Mouse (Mus musculus) heart, adult 8-10 months (tissue): ENCODE data around the gene Nrtn. TPM values are rescaled to one million over a fixed set of nuclear protein-coding genes. Genes with fewer than 3 reads are reported as not detected.

Source experiments
- DNase-seq: peaks from one replicate; pipeline ENCODE4 v3.0.0; 2022; ENCODE audit warnings: low spot score
- total RNA-seq, 4 experiments: library from RNA; stranded (reverse); gene quantifications; 2 replicates each; pipeline ENCODE4 v1.2.4; 2022

Gene Nrtn
- total RNA-seq = 10 to 100 TPM; 22.4 to 26.7 (median 24.6) TPM

DNA sequence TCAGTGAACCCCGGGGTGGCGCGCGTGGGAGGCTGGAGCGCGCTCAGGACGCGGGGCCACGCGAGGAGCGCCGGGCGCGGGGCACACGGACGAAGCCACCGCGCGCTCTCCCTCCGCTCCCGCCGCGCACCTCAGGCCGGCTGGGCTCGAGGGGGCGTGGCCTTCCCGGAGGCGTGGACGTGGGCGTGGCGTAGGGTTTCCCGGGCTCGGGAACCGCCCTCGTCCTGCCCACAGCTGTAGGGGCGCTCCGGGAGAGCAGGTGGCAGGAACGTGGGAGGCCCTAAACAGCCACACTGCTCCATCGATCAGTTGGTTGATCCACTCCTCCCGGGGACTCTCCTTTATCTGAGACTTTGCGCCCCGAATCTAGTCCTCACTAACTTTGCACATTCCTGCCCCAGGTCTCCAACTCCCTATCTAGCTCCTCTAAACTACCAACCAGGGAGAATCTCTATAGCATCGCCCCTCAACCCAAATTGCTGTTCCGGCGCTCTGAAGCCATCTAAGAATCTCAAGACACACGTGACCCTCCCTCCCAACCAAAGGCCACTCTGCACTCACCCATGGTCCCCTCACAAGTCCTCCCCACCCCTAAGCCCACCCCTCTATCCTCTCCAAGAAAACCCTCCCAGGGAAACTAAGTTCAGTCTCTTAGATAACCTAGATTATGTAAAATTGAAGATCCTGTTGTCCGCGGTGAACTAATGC is at the start of gene Nrtn:
TSS of gene Nrtn (minus strand) at position 115 of the 708 bp plus-strand sequence.
- peak; percentile 79 for DNase-seq

DNA sequence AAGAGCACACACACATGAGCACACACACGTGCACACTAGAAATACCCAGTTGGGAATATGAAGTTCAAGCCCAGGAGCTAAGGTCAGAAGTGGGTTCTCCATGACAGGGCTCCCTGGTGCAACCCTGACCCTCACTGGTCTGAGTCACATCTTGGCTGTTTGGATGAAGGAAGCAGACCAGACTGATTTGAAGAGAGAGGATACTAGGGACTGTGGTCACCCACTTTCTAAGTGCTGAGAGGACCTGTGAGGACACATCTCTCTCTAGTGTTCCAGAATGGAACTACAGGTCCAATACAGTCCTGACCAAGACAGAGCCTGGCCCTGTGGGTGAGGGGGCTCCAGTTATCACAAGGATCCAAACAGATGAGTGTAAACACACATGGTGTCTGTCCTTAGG is 48.5 kb upstream of the Nrtn start:
- DNase-seq = no peak

DNA sequence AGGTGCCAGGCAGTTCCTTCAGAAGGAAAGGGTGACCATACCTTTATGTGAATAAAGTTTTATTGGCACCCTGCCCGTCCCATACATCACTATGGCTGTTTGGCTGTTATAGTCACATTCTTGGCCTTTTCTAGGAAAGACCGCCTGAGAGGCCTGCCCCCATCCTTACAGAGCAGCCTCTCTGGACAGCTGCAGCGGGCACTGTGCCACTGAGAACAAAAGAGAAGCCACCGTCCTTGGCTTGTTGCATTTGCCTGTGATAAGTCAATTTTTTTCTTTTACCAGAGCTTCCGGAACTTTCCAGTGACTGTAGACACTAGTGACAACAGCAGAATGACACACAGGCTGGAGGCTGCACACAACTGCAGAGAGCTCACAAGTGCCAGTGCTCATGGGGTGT is 47.6 kb upstream of the Nrtn start:
- DNase-seq = no peak

DNA sequence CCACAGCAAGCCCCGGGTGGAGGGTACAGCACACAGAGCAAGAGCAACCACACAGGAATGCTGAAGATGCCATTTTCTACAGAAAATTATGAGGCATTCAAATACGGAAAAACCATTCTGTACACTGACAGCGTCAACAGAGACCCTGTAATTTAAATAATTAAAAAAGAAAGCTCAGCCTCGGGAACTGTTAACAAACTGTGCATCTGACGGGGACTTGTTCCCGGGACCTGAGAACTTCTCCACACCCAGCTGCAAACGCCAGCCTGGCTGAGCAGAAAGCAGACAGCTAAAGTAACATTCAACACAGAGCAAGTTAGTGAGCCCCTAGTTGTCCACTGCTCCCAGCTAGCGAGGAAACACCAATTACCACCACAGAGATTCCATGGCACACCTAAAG is 44.7 kb upstream of the Nrtn start:
- no peak for DNase-seq

DNA sequence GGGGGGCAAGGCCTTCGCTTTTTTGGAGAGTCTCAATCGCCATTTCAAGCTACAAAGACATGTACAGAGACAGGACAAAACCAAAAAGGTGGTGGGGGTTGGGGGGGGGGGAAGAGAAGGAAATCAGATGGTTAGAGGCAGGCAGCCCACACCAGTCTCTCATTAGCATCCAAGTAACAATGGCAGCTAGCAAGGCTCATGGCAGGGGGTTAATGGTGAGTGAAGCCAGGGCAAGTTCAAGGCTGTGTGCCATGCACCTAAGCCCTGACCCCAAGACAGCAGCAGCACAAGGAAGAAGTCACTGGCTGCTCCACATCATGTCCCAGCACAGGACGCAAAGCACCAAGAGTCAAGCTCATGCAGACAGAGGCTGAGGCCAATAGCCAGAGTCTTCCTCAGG is 41.9 kb upstream of the Nrtn start:
- DNase-seq = no peak

DNA sequence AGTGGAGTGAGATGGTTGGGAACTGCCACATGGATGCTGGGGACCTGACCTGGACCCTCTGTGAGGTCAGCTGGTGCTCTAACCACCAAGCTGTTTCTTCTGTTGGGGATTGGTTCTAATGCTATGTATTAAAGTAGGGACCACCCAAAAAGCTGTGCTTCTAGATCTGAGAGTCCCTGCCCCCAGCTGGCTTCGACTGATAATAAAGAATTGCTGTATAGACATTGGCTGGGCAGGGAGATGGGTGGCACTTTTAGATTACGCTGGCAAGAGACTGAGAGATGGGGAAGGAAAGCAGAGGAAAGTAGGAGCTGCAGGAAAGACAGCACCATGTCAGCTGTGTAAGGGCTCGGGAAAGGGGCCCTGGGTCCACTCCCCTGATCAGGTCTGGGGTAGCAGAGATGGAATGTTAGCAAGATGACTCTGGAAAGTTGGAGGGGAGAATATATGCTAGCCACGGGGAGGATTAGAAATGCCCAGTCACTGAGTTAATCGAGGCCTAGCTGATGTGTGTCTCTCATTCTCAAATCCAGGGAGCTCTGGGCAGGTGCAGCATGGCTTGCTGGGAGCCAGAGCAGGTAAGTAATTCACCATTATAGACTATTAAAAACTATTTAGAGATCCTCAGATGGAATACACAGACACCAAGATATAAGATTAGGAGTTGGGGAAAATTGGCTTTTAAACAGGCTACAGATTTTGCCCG is 36.4 kb upstream of the Nrtn start:
- no peak for DNase-seq

DNA sequence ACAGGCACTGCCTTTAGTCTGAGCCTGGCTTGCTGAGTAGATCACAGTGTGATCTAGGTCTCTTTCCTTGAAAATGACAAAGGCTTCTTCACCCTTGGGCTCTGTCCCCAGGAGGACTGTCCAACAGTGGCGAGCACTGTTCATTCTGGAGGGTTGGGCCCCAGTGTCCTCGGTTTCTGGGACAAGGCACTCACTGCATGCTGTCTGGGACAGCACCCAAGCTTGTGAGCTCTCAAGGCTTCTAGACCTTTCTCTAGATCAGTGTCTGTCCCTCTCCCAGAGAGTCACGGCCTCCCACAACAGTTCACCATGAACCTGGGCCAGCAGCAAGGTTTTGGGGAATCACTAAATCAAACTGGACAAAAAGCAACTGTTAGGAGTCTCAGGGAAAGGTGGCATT is 35.3 kb upstream of the Nrtn start:
- DNase-seq = no peak

DNA sequence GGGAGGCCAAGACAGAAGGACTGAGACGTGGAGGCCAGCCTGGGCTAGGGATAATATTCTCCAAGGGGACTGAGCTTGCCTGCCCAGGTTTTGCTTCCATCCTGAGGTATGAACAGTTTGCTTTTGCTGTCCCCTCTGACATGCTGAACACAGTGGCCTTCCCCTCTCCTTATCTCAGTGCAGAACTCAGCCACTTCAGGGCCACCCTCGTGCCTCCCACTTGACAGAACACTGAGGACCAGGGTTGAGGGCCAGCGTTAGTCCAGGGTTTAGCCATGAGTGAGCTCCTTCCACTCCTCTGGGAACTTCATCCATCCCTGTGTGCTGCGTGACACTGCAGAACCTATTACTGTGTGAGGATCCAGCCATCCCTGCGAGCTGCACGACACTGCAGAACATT is 32.0 kb upstream of the Nrtn start:
- no peak for DNase-seq

DNA sequence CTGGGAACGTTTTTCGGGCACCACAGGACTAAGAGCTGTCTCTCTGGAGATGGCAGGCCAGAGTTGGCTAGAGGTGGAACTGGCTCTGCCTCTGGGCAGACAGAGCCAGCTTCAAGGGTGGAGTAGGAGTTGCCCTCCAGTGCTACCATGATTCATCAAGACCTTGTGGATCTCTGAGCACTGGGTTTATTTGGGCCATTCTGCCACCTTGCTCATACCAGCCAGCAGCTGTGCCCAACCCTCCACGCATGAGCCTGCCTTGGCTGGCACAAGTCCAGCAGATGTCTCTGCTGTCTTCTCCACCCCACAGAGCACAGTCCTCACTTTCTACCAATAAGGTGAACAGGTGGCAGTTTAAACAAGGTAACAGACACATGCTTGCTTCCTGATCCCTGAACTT is 31.6 kb upstream of the Nrtn start:
- DNase-seq = no peak

DNA sequence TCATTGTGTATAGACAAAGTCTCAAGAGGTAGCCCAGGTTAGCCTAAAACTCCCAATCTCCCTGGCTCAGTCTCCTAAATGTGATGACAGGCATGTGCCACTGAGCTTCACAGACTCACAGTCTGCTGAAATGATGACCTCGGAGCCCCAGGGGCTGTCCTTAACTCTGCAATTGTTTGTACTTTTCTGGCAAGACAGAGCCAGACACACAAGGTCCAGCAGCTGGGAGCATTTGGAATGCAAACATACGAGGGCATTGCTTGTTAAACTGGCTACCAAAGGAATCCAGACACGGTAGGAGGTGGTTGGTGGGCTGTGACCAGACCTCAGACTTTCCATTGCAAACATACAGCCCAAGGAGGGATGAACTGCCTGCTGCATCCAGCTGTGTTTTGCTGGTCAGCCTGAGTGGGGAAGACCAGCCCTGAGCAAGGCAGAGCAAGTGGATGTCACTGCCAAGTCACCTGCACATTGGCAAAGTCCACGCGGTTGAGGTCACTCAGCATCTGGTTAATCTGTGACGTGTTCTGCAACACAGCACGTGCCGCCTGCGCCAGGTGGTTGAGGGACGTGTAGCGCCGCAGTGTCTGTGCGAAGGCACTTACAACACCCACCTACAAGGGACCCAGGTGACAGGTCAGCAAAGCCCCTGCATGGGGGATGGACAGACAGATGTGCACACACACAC is 23.1 kb upstream of the Nrtn start:
- DNase-seq = no peak

DNA sequence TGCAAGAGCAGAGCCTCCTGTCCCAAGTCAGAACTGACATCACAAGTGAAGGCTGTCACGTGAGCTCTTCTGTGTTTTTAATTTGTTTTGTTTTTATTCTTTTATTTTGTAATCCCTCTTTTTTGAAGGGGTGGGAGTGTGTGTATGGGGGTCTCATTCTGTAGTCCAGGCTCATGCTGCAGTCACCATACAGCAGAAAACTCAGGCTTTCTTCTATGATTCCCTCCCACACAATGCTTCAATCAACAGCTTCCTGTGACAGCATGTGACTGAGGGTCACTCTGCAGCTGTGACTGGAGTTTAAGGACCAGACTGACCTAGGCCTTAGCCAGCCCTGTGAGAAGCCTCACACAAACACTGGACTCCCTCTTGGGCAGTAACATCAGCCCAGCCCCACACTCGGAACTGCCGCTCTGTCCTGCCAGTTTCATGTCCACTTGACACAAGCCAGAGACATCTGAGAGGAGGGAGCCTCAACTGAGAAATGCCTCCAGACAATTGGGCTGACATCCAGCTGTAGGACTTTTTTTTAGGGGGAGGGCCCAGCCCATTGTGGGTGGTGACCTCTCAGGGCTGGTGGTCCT is 21.5 kb upstream of the Nrtn start:
- DNase-seq = no peak

DNA sequence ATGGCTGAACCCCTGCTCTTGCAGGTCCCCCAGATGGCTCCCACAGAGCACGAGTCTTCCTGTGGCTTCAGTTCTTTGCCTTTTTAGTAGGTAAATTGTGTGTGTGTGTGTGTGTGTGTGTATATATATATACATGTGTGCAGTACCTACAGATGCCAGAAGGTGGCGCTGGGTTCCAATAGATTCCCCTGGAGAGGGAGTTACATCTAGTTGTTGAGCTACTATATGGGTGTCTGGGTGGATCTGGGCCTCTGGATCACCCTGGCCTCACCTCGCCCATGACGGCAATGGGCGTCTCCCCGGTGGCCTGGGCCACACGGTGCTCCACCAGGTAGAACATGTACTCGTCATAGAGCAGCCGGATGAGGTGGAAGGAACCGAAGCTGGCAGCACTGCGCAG is 20.2 kb upstream of the Nrtn start:
- no peak for DNase-seq

DNA sequence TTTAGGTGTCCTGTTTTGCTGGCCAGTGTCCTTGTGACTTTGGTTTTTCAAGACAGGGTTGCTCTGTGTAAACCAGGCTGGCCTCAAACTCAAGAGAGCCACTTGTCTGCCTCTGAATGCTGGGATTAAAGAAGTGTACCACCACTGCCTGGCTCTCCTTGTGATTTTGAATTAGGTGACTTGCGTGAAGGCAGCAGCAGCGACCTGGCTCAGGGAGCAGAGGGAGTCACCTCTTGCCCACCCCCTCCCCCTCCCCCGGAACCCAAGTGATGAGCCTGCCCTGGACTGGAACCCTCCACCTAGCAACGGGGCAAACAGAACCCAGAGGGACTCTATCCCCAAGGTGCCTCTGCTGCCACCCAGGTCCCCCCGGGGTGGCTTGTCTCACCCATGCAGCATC is 12.6 kb upstream of the Nrtn start, which contains the start of gene Prr22:
TSS of gene Prr22 (plus strand) at position 301 of the 400 bp plus-strand sequence.
- no peak for DNase-seq

DNA sequence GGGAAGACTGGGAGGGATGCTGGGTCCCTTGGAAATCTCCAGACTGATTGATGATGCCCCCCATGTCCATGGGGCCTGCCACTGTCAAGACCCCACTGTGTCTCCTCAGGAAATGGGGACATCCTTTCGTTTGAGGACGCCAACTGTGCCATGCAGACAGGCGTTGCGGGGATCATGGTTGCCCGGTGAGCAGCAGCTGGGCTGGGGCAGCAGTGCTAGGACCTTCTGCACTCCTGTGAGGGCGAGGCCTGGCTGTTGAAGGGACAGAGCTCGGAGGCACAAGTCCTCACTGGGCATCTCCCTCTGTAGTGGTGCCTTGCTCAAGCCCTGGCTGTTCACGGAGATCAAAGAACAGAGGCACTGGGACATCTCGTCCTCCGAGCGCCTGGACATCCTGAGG is 11.6 kb upstream of the Nrtn start:
- DNase-seq = no peak

DNA sequence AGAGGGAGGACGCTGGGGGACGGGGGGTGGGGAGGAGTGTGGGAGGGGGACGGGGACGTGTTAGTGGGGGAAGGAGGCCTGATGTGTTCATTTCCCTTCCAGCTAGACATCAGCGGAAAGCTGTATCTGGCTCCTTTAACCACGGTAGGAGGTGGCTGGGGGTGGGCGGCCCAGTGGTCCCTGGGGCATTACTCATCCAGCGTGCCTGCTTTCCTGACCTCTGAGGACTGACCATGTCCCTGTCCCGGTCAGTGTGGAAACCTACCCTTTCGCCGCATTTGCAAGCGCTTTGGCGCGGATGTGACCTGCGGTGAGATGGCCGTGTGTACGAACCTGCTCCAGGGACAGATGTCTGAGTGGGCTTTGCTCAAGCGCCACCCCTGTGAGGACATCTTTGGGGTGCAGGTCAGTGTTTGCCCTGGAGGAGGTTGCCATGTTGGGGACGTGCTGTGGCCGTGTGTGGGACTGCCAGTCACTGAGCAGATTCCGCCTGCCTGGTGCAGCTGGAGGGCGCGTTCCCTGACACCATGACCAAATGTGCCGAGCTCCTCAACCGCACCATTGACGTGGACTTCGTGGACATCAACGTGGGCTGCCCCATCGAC is 10.3 kb upstream of the Nrtn start:
- no peak for DNase-seq

DNA sequence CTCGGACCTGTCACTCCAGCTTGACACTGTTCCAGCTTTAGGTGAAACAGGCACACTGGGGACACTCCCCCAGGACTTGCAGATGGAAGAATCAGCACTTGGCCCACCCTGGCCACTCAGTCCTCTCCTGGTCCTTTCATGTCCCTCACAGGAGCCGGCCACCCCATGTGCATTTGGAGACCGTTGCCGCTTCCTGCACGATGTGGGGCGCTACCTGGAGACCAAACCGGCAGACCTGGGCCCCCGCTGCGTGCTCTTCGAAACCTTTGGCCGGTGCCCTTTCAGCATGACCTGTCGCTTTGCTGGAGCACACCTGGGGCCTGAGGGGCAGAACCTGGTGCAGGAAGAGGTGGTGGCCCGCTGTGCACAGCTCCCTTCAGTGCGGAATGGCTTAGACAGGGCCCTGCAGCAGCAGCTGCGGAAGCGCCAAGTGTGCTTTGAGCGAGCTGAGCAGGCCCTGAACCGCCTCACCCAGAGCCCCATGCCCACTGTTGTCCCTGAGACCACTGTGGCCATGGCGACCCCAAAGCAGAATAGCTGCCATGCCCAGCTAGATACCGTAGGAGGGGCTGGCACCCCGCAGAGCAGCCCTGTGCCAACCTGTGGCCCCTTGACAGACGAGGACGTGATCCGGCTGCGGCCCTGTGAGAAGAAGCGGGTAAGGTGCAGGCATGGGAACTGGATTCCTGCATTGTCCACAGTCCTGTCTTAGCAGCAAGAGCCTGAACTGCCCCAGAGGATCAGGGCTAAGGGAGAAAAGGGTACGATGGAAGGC is 9.5 kb upstream of the Nrtn start:
- no peak for DNase-seq

DNA sequence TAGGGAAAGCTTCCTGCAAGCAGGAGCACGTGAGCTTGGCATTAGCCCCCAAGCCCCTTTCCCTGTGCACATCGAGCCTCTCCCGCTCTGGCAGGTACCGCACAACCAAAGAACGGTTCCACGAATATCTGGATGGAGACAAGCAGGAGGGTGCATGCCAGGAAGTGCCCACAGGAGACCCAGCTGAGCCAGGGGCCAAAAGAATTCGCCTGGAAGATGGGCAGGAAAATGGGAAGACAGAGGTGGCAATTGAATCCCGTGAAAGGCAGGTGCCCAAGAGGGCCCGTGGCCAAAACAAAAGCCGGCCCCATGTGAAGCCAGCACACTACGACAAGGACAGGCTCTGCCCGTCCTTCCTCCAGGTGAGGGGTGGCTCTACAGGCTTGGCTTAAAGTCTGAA is 8.1 kb upstream of the Nrtn start:
- no peak for DNase-seq

DNA sequence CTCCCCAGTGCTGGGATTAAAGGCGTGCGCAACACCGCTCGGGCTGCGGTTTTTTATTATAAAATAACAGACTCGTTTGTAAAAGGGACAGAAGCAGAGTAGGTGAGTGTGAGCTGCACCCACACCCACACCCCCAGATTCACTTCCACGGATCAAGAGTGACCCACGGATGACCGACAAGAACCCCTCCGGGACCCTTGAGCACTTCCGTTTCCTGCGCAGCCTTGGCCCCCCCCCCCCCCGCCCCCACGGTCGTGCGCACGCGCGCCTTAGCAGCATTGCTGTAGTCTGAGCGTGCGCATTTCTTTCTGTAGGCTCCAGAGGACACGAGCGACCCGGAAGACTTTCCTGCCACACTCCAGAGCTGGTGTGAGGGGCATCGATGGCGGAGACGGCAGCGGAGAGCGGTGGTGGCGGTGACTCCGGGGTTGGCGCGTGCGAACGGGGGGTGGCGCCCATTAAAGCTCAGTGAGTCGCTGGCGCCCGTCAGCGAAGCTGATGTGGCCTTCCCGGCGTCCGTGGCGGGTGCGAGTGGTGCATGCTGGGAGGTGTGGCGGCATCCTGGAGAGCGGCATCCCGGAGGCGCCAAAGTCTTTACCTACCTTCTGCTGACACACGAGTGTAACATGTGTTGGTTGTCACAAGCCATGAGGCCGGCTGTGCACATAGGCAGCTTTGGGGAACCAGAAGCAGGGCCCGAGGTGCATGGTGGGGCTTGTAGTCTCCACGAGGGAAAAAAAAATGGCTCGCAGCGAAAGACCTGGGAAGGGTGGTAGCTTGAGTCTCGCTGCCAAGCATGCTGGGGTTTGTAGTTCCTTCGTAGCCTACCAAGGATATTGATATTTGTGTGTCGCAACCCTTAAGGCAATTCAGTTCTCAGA is 7.4 kb upstream of the Nrtn start, which contains the start of gene Dus3l:
TSS of gene Dus3l (plus strand) at position 284 of the 881 bp plus-strand sequence.
- DNase-seq = peak; percentile 89

DNA sequence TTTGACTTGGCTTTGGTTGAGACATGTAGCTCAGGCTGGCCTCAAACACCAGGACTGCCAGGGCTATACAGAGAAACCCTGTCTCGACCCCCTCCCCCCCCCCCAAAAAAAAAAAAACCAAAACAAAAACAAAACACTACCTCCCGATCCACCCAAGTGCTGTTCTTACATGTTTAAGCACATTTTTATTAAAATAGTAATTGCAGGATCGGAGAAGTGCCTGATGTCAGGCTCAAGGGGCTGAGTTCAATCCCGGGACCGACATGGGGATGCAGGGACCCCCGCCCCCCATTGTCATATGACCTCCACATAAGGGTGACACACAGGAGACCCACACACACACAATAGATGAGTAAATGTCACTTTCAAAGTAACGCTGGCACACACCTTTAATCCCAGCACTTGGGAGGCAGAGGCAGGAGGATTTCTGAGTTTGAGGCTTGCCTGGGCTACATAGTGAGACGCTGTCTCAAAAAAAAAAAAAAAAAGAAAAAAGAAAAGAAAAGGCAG is 6.5 kb upstream of the Nrtn start:
- DNase-seq = no peak
